Mouse (Mus musculus): ENCODE measurements around the gene Pglyrp2. TPM values are rescaled to one million over a fixed set of nuclear protein-coding genes. Genes with fewer than 3 reads are reported as not detected.

Pglyrp2 gene
- total RNA-seq, 2 experiments from 2014 or later: 0.80 to 2.1 TPM

- peak; percentile 59 for ATAC-seq (replicated peaks; ENCODE audit: poor library complexity, severe bottlenecking)
These were observed 20.6 kb downstream of the Pglyrp2 start, which contains the start of gene Rasal3 for GRCm38 (mm10) chr17:32403417-32403816. Gene Rasal3, minus strand, starts transcription at chr17:32403583.

GRCm38 (mm10) chr17:32402779-32403157 lies 21.2 kb downstream of the Pglyrp2 start:
- peak; percentile 83 for ATAC-seq (replicated peaks; ENCODE audit: poor library complexity, severe bottlenecking)

- ATAC-seq (replicated peaks; ENCODE audit: poor library complexity, severe bottlenecking): no peak
These were observed 21.8 kb downstream of the Pglyrp2 start for GRCm38 (mm10) chr17:32402011-32402778.

- no peak for ATAC-seq (replicated peaks; ENCODE audit: poor library complexity, severe bottlenecking)
These were observed 27.7 kb downstream of the Pglyrp2 start for GRCm38 (mm10) chr17:32396266-32396665.

GRCm38 (mm10) chr17:32393944-32394343 lies 30.0 kb downstream of the Pglyrp2 start:
- no peak for ATAC-seq (replicated peaks; ENCODE audit: poor library complexity, severe bottlenecking)

- peak; percentile 79 for ATAC-seq (replicated peaks; ENCODE audit: poor library complexity, severe bottlenecking)
These were observed 34.8 kb downstream of the Pglyrp2 start, which contains the start of gene Wiz for GRCm38 (mm10) chr17:32389101-32389659. Gene Wiz, minus strand, starts transcription at chr17:32389439.

- peak; percentile 11; the same call in 1 of the 2 replicates for ATAC-seq (replicated peaks; ENCODE audit: poor library complexity, severe bottlenecking)
These were observed 35.4 kb downstream of the Pglyrp2 start for GRCm38 (mm10) chr17:32388370-32389100.

- ATAC-seq (replicated peaks; ENCODE audit: poor library complexity, severe bottlenecking): no peak
These were observed 36.0 kb downstream of the Pglyrp2 start for GRCm38 (mm10) chr17:32387986-32388369.

GRCm38 (mm10) chr17:32386659-32387432 lies 37.1 kb downstream of the Pglyrp2 start:
- peak; percentile 38 for ATAC-seq (replicated peaks; ENCODE audit: poor library complexity, severe bottlenecking)

- no peak for ATAC-seq (replicated peaks; ENCODE audit: poor library complexity, severe bottlenecking)
These were observed 40.3 kb downstream of the Pglyrp2 start for GRCm38 (mm10) chr17:32383661-32384060.

GRCm38 (mm10) chr17:32382576-32382975 lies 41.4 kb downstream of the Pglyrp2 start:
- ATAC-seq (replicated peaks; ENCODE audit: poor library complexity, severe bottlenecking): no peak

GRCm38 (mm10) chr17:32378786-32379185 lies 45.2 kb downstream of the Pglyrp2 start:
- no peak for ATAC-seq (replicated peaks; ENCODE audit: poor library complexity, severe bottlenecking)

GRCm38 (mm10) chr17:32377137-32377536 lies 46.8 kb downstream of the Pglyrp2 start:
- no peak for ATAC-seq (replicated peaks; ENCODE audit: poor library complexity, severe bottlenecking)

- ATAC-seq (replicated peaks; ENCODE audit: poor library complexity, severe bottlenecking): no peak
These were observed 47.5 kb downstream of the Pglyrp2 start for GRCm38 (mm10) chr17:32376475-32376874.

- 0 out of 2 replicates have a peak, but pooled peaks have one; percentile 22 for ATAC-seq (replicated peaks; ENCODE audit: poor library complexity, severe bottlenecking)
These were observed 54.9 kb downstream of the Pglyrp2 start for GRCm38 (mm10) chr17:32368991-32369578.

GRCm38 (mm10) chr17:32367706-32368105 lies 56.3 kb downstream of the Pglyrp2 start:
- ATAC-seq (replicated peaks; ENCODE audit: poor library complexity, severe bottlenecking): no peak

- ATAC-seq (replicated peaks; ENCODE audit: poor library complexity, severe bottlenecking): no peak
These were observed 58.7 kb downstream of the Pglyrp2 start for GRCm38 (mm10) chr17:32365296-32365695.

GRCm38 (mm10) chr17:32364850-32365249 lies 59.1 kb downstream of the Pglyrp2 start:
- 0 out of 2 replicates have a peak, but pooled peaks have one; percentile 7 for ATAC-seq (replicated peaks; ENCODE audit: poor library complexity, severe bottlenecking)

- peak; percentile 86 for ATAC-seq (replicated peaks; ENCODE audit: poor library complexity, severe bottlenecking)
These were observed 59.6 kb downstream of the Pglyrp2 start for GRCm38 (mm10) chr17:32364331-32364730.

GRCm38 (mm10) chr17:32363821-32364301 lies 60.1 kb downstream of the Pglyrp2 start:
- ATAC-seq (replicated peaks; ENCODE audit: poor library complexity, severe bottlenecking): 0 out of 2 replicates have a peak, but pooled peaks have one; percentile 12

Data from granulocyte monocyte progenitor cell, adult 5-6 weeks (primary cell).